Mouse (Mus musculus) forebrain, postnatal 0 days (tissue): ENCODE measurements at regions not wholly inside any gene's neighbourhood (a gene's known extent, or its start where the extent isn't known, plus 50 kb on each side); places are given as distances from the start of the nearest gene placed in this dataset.

ENCODE experiments used
- ATAC-seq: fragments of 200-750 bp; cut with Nextera tagmentation; 2 replicates; pipeline ENCODE4 v1.8.0; 2017; ENCODE audit warnings: mild to moderate bottlenecking, moderate library complexity
- DNase-seq: peaks from one replicate; pipeline ENCODE4 v3.0.0-alpha.2; 2015
- H3K27ac ChIP-seq: fragments of 300-500 bp; sonication (generic); 2 replicates; pipeline ENCODE4 v1.5.1; 2014; ENCODE audit warnings: low read depth, mild to moderate bottlenecking, antibody characterized with exemption, low read length, moderate library complexity, mixed read lengths
- H3K27me3 ChIP-seq: fragments of 300-500 bp; sonication (generic); 2 replicates; pipeline ENCODE4 v1.6.1; 2014; ENCODE audit warnings: mild to moderate bottlenecking, low read length, mixed read lengths; ENCODE audit not compliant: insufficient read depth
- H3K36me3 ChIP-seq: fragments of 300-500 bp; sonication (generic); 2 replicates; pipeline ENCODE4 v1.6.1; 2014; ENCODE audit warnings: mild to moderate bottlenecking, moderate library complexity; ENCODE audit not compliant: insufficient read depth
- H3K4me1 ChIP-seq: fragments of 300-500 bp; sonication (generic); 2 replicates; pipeline ENCODE4 v1.6.1; 2014; ENCODE audit warnings: antibody characterized with exemption; ENCODE audit not compliant: insufficient read depth
- H3K4me2 ChIP-seq: fragments of 300-500 bp; sonication (generic); 2 replicates; pipeline ENCODE4 v1.6.1; 2014; ENCODE audit warnings: low read depth, mild to moderate bottlenecking, moderate library complexity
- H3K4me3 ChIP-seq: fragments of 300-500 bp; sonication (generic); 2 replicates; pipeline ENCODE4 v1.5.1; 2014; ENCODE audit warnings: low read depth, low read length, mixed read lengths
- H3K9ac ChIP-seq: fragments of 300-500 bp; sonication (generic); 2 replicates; pipeline ENCODE4 v1.6.1; 2014; ENCODE audit warnings: mild to moderate bottlenecking
- H3K9me3 ChIP-seq: fragments of 300-500 bp; sonication (generic); 2 replicates; pipeline ENCODE4 v1.6.1; 2016; ENCODE audit warnings: low read length
- CTCF ChIP-seq: sonication (generic); IDR thresholded peaks from 2 replicates; pipeline ENCODE4 v1.5.1; 2016; ENCODE audit warnings: antibody characterized with exemption, control low read depth, low read depth
- WGBS: fragments of 180-500 bp; shearing (Covaris S2); extraction: QIAGEN DNeasy Blood & Tissue Kit; methylation state at CpG from one replicate; pipeline ENCODE4 v1.1.7; 2014; 5-methylcytosine and 5-hydroxymethylcytosine counted together

- DNase-seq (no peak), ATAC-seq (no peak)
- TF ChIP-seq CTCF: peak; percentile 31; the same call in 1 of the 2 replicates
- no peaks in the 10 kb centered on the region for H3K9me3 ChIP-seq
- no peak overlapping the region for H3K4me2 ChIP-seq
- H3K27ac ChIP-seq: no peak overlapping the region
- H3K4me1 ChIP-seq: no peaks in the 10 kb centered on the region
- WGBS: 60% methylated on average over 2 of the region's 2 CpGs
- H3K36me3 ChIP-seq: no peaks in the 10 kb centered on the region
- H3K9ac ChIP-seq: no peak overlapping the region
- H3K4me3 ChIP-seq: no peak overlapping the region
- no peaks in the 10 kb centered on the region for H3K27me3 ChIP-seq
These were observed 136.5 kb upstream of the Foxn2 start for GRCm38 (mm10) chr17:88303991-88304390.

DNA sequence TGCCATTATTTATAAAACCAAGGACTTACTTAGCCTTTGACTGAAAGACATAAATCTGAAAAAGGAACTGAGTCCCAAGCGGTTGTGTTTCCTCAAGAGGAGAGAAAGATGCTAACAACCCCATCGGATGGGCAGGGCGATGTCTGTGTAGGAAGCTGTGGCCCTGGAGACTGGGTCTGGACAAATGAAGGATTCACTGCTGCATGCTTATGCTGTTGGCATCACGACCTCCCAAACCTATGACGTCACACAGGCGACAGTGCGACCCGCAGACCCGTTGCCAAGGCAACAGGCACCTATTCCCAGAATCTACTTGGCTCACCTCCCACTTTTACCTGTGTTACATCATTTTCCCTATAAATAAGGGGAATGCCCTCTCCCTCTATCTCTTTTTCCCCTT is 135.3 kb upstream of the Foxn2 start:
- ATAC-seq: no peak
- no peak for TF ChIP-seq CTCF
- no peak overlapping the region for H3K4me2 ChIP-seq
- DNase-seq: no peak
- no peak overlapping the region for H3K4me3 ChIP-seq
- 80% methylated on average over 9 of the region's 9 CpGs for WGBS
- no peak overlapping the region for H3K27ac ChIP-seq
- no peaks in the 10 kb centered on the region for H3K36me3 ChIP-seq
- H3K9me3 ChIP-seq: no peaks in the 10 kb centered on the region
- H3K9ac ChIP-seq: no peak overlapping the region
- H3K4me1 ChIP-seq: no peaks in the 10 kb centered on the region
- no peaks in the 10 kb centered on the region for H3K27me3 ChIP-seq

DNA sequence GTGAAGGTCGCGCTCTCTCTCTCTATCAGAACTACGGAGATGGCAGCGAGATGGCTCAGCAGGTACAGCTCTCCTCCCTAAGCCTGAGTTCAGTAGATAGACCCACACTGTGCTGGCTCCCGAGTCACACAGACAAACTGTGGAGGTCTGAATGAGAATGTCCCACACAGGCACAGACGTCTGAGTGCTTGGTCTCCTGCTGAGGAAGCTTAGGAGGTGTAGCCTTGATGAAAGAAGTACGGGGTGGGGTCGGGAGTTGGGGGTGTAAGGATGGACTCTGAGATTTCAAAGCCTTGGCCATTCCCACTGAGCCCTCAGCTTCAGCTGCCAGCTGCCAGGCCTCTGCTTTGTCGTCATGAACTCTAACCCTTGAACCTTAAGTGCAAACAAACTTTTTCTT is 134.2 kb upstream of the Foxn2 start:
- Histone ChIP-seq H3K9me3 (no peaks in the 10 kb centered on the region), H3K27me3 (no peaks in the 10 kb centered on the region), H3K4me2 (no peak overlapping the region), H3K4me3 (no peak overlapping the region), H3K4me1 (no peaks in the 10 kb centered on the region), H3K27ac (no peak overlapping the region), H3K36me3 (no peaks in the 10 kb centered on the region), H3K9ac (no peak overlapping the region)
- DNase-seq (no peak), ATAC-seq (no peak)
- WGBS: 61% methylated on average over 9 of the region's 9 CpGs
- TF ChIP-seq CTCF: no peak

- 47% methylated on average over 4 of the region's 4 CpGs for WGBS
These were observed 133.4 kb upstream of the Foxn2 start for GRCm38 (mm10) chr17:88307082-88307481.

GRCm38 (mm10) chr17:88307826-88308225 is 132.7 kb upstream of the Foxn2 start:
- no peak overlapping the region for H3K4me3 ChIP-seq
- DNase-seq (no peak), ATAC-seq (no peak)
- H3K36me3 ChIP-seq: no peaks in the 10 kb centered on the region
- no peak for TF ChIP-seq CTCF
- H3K4me2 ChIP-seq: no peak overlapping the region
- no peak overlapping the region for H3K27ac ChIP-seq
- WGBS: 92% methylated on average over 9 of the region's 9 CpGs
- H3K9me3 ChIP-seq: no peaks in the 10 kb centered on the region
- no peaks in the 10 kb centered on the region for H3K27me3 ChIP-seq
- H3K9ac ChIP-seq: no peak overlapping the region
- H3K4me1 ChIP-seq: no peaks in the 10 kb centered on the region

More at GRCm38 (mm10) chr17:88307082-88307481, 133.4 kb upstream of the Foxn2 start:
- no peak overlapping the region for H3K4me2 ChIP-seq
- no peak for TF ChIP-seq CTCF
- H3K9ac ChIP-seq: no peak overlapping the region
- H3K36me3 ChIP-seq: no peaks in the 10 kb centered on the region
- no peak overlapping the region for H3K27ac ChIP-seq
- no peaks in the 10 kb centered on the region for H3K9me3 ChIP-seq
- H3K4me3 ChIP-seq: no peak overlapping the region
- no peaks in the 10 kb centered on the region for H3K4me1 ChIP-seq
- DNase-seq (no peak), ATAC-seq (no peak)
- no peaks in the 10 kb centered on the region for H3K27me3 ChIP-seq

- TF ChIP-seq CTCF: peak; percentile 43
These were observed 127.6 kb upstream of the Foxn2 start for GRCm38 (mm10) chr17:88312876-88313275.

DNA sequence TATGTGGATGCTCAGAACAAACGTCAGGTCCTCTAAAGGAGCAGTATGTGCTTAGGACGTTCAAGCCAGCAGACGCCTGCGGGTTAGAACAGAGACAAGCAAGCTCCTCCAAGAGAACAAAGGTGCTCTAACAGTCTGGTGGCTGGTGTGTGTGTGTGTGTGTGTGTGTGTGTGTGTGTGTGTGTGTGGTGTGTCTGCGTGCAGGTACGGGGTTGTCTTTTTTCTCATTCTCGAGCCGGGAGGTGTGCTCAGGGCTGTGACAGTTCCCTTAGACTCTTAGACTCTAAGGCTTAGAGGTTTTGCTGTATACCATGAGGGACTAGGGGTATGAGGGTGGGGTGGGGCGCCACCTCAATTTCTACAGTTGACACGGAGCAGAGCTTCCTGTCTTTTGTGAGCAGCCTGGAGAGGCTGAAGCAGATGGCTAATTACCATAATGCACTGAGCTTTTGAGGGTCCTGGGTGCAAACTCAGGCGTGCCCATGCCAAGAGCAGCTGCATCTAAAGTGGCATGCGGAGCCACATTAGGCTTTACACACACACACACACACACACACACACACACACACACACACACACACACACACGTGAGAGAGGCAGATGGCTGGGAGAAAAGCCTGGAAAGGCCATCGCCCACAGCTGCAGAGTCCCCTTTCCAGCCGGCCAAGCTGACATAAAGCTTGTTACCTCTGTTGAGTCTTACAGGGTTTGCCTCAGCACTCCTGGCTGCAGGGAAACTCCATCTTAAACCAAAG is 124.1 kb upstream of the Foxn2 start:
- no peaks in the 10 kb centered on the region for H3K27me3 ChIP-seq
- no peak for TF ChIP-seq CTCF
- no peak overlapping the region for H3K9ac ChIP-seq
- WGBS: 30% methylated on average over 15 of the region's 15 CpGs
- H3K9me3 ChIP-seq: no peaks in the 10 kb centered on the region
- H3K27ac ChIP-seq: 0 out of 2 replicates have a peak overlapping the region, but pooled peaks have one; percentile 35
- H3K4me2 ChIP-seq: no peak overlapping the region
- no peak overlapping the region for H3K4me3 ChIP-seq
- ATAC-seq (peak; percentile 92), DNase-seq (peak; percentile 67)
- no peaks in the 10 kb centered on the region for H3K36me3 ChIP-seq
- H3K4me1 ChIP-seq: no peaks in the 10 kb centered on the region

More at GRCm38 (mm10) chr17:88312876-88313275, 127.6 kb upstream of the Foxn2 start:
- H3K27ac ChIP-seq: no peak overlapping the region
- DNase-seq: no peak
- no peak overlapping the region for H3K4me3 ChIP-seq
- 91% methylated on average over 2 of the region's 2 CpGs for WGBS
- no peak for ATAC-seq
- no peaks in the 10 kb centered on the region for H3K36me3 ChIP-seq
- H3K9ac ChIP-seq: no peak overlapping the region
- H3K27me3 ChIP-seq: no peaks in the 10 kb centered on the region
- H3K4me2 ChIP-seq: no peak overlapping the region
- H3K4me1 ChIP-seq: no peaks in the 10 kb centered on the region
- no peaks in the 10 kb centered on the region for H3K9me3 ChIP-seq
